Mouse (Mus musculus) adipocyte (in vitro differentiated cells): ENCODE data around the gene Nmnat2.

Source experiments
- DNase-seq: peaks from one replicate; pipeline ENCODE4 v3.0.0-alpha.2; 2016; ENCODE audit warnings: low spot score

Gene Nmnat2

DNA sequence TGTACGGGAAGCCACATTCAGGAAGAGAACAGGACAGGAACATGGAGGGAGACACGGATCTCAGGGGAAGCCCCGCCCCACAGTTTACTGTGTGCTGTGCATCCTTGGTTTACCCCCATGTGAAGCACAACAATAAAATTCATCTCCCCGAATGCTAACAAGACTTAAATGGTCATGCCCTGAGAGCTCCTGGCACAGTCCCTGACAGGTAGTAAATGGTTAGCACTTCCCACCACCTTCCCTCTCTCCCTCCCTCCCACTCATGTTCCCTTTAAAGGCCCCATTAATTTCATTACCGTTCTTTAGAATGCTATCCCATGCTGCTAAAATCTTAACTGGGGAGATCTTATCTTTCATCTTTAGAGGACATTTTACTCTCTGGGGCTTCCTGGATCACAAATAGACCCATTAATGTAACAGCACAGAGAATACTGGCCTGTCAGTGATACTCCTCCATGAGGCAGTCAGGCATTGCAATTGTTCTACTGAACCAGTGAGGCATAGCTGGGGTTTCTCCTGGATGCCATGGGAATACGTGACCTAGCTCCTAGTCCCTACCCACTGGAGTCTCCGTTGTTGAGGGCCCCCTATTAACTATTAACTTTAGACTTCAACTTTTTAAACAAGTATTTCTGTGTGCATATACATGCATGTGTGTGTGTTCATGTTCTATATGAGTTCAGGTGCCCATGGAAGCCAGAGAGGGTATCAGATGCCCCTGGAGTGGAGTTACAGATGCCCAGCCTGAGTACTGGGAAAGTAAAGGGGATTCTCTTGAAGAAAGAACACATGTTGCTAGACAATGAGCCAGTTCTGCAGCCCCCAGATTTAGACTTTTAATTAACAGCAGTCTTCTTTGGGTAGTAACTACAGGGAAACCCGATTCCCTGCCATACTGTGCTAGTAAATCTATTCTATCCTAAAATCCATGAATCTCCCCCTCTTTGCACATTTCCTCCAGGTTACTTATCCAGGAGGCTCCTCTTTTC is 170.8 kb downstream of the Nmnat2 start:
- DNase-seq = no peak

DNA sequence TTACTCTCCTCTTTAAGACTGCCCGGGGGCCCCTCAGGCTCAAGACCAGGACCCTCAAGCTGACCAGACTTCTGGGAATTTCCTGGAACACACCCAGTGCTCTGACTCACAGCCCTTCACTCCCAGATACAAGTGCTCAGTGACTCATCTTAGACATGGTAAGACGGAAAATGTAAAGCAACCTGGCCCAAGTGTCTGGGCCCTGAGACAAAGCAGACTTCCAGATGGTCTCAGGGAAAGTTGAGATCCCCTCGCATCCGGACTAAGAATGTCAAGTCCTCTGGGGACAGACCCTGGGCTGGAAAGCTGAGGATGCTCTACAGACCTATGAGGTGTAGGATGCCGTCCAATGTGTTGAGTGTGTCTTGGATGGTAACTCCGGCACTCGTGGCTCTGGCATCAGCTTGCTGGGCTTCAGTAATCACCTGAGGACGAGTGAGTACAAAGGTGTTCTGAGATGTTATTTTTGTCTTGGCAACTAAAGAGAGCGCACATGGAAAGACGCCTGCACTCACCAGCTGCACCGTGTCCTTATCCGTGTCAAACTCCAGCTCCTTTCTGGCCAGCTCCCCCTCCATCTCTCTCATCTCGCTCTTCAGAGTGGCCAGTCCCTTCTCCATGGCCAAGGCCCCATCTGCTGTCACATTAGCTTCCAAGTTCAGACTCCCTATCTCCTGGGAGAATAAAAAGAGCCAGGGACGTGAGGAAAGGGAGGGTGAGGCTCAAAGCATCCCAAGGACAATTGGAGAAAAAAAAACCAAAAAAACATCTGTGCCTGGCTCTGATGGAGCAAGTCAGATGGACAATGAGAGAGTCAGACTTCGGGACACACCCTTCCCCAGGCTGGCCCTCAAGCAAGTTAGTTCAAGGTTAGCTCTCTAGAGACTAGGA is 171.9 kb downstream of the Nmnat2 start:
- no peak for DNase-seq

DNA sequence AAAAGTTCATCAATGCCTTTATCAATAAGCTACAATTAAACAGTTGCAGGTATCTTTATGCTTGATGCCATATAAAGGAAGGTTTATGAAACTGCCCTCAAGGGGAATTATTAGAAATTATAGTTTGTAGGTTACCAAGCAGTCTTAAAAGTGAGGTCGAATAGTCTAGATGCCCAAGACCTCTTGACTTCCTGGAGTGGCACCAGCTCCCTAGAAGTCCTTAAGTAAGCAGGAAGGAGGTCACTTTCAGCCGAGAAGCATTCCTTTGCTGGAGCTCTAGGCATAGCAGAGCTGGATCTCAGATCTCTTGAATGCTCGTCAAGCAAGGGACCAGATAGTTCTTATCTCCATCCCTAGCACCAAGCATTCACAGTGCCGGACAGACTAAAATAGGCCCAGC is 172.8 kb downstream of the Nmnat2 start:
- no peak for DNase-seq

DNA sequence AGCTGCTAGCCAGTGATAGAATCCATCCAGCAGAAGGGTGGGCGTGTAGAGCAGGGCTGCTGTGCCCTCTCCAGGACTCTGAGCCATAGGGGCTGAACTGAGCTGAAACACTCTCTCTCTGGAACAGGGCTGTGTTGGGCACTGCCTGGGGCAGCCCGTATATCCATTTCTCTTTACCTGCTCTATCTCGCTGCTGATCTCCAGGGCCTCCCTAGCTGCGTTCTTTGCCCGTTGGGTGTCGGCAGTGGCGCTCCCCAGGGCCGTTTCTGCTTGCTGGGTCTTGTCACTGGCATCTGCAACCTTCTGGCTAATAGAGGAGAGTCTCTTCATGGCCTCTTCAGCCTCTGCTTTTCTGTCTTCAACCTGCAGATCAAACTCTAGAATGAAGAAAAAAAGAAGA is 174.0 kb downstream of the Nmnat2 start:
- DNase-seq = no peak

DNA sequence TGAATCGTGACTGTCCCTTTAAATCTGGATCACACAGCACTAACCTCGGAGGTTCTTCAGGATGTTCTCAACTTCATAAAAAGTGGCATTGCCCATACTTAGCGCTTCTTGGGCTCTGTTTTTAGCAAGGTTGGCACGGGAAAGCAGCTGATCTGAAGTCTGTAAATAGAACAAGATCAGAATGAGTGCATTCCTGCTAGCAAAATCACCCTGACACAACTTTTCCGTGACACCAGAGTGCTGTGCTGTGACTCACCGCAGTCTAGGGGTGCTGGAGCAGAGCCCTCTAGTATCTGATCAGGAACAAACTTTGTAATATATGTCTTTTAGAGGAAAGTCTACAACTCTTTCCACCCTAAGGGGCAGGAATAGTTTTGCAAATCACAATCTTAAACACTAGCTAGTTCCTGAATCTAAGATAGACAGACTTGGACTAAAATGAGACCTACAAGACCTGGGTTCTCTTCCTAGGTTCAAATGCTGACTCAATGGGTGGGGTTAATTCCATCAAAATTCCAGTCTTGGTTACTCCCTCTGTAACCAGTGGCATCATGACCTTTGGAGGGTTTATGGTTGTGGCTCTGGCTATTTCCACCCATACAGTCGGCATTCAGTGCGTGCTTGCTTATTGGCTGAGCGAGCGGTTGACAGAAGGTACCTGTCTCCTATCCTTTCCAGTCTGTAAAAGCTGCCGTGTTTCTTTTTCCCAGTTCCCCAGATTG is 175.4 kb downstream of the Nmnat2 start:
- peak; percentile 63 for DNase-seq

DNA sequence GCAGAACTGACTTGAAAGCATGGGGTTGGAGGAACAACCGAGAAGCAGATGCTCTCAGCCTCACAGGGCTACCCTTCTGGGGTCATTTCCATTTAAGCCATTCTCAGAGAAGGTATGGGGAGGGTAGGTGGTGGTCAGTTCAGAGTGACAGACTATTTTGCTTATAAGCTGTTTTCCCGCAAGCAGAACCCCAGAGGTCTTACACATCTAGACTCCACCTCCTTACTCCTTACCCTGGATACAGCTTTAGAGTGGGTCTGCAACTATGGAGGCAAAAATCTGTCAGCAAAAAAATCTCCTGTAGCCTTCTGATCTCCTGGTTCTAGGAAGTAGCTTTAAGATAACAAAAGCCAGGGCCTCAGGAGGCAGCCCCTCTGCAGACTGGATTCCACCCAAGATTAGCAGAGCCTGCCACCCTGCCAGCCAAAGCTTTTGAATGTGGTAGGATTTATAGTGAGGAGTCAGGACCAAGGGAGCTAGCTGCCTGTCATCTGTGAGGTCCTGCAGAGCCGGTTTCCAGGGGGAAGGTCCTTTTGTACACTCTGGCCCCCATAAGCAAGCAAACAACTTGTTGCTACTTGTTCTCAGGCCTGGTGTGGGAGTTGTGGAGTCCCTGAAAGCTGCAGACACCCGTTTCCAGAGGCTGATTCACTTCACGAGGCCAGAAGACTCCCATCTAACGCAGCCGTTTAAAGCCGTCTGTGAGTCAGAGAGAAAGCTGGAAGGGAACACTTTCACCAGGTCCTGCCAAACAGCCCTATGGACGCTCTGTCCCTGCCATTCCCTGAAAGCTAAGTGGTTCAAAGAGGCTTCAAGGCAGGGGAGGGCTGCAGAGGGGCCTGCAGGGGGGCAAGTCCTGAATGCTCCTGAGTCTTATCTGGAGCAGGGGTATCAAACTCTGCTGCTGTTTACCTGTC is 179.3 kb downstream of the Nmnat2 start:
- peak; percentile 68 for DNase-seq

DNA sequence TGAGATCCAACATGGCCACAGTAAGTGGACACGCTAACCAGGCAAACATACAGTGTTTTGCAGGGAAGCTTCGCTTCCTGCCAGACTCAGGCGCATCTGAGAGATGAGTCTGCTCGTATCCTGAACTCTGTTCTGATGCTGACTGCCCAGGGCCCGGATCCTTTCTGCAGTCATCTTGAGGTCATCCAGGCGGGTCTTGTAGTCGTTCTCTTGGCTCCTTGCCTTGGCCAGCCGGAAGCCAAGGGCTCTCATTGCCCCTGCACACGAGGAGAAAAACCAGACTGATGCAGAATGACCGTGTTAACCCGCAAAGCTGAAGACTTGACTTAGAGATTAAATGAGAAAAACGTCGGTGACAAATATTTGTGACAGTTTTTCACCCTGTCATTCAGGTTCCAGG is 181.9 kb downstream of the Nmnat2 start:
- DNase-seq = no peak

DNA sequence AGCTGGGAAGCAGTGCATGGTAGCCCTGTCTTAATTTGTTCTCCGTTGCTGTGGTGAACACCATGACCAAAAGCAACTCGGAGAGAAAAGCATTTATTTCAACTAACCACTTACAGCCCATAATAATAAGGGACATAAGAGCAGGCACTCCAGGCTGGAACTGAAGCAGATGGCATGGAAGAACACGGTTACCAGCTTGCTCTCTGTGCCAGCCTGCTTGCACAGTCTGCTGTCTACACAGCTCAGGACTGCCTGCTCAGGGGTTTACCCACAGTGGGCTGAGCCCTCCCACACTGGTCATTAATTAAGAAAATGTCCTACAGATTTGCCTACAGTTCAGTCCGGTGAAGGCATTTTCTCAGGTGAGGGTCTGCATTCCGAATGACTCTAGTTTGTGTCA is 183.7 kb downstream of the Nmnat2 start:
- DNase-seq = no peak

DNA sequence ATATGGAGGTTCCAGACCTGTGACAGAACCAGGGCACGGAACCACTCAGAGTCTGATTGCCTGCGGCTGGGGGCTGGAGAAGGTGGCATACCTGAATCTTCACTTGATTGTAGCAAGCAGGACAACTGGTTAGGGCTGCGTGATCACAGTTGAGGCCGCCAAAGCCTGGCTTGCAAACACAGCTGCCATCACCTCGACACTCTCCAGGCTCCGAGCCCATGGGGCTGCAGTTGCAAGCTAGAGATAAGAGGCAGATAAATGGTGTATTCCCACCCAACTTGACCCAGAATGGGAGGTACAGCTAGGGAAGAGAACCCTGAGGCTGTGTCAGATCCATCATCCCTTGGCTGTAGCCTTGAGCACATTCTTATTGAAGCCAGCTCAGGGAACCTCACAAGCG is 184.8 kb downstream of the Nmnat2 start:
- no peak for DNase-seq

DNA sequence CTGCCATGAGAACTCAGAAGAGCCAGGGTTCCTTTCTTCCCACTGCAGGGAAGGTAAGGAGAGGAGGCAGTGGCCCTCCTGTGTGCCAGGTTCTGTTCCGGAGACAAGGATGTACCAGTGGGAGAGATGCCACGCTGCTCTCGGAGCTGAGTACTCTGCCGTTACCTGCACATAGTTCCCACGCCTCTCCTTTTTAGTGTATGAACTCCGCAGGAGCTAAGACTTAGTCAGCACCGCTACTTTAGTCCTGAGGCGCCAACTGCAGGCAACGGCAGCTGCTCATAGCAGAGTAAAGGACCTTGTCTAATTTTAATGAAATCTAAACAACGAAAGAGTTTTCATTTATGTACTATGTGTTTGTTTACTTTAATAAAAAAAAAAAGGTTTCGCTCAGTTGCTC is 185.5 kb downstream of the Nmnat2 start:
- no peak for DNase-seq

DNA sequence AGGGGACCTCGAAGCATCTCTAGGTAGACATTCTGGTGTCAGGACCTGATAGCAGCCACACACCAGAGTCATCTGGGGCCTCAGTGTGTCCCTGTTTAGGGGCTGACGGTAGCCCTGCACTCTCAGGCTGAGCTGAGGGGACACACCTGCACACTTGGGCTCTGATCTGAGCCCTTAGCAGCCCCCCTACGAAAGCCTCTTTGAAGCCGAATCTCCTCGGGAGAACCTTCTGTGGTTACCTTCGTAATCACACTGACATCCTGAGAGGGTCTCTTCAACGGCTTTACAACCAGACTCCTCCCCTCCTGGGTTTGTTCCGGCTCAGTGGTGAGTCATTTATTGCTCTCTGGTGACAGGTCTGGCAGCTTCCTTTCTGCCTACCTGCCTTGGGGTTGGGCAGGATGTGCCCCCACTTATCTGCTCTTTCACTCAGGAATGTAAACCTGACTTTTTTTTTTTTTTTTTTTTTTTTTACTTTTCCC is 186.0 kb downstream of the Nmnat2 start:
- no peak for DNase-seq

DNA sequence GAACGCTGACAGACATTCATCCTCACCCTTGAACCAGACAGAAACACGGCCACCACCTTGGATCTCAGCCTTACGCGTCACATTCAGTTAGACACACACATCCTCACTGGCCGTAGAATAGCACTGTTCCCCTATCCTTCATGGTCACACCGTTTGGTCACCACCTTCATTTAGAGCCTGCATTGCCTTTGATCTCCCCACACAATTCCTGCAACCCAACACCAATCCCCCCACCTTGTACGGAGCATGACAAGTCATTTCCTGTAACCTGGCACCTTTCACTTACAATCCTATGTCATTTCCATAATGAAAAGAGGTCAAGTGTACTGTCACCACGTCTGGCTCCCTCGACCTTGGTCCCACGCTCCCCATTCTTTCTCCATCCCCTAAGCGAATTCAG is 189.2 kb downstream of the Nmnat2 start:
- no peak for DNase-seq

DNA sequence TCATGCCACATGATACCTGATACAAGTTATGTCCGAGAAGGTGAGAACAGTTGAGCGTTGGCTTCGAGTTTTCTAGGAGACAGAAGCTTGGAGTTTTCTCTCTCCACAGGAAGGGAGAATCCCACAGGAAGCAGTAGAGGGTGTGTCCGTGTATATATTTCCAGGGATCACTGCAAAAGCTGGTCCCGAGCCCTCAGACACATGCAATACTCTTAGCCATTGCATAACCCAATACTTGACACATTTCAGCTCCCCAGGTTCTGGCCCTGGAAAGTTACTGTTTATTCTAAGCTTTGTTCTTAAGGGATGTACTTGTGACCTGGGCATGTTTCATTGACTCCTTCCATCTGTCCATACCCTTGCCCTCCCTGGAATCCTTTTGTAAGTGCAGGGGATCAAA is 191.0 kb downstream of the Nmnat2 start:
- no peak for DNase-seq

DNA sequence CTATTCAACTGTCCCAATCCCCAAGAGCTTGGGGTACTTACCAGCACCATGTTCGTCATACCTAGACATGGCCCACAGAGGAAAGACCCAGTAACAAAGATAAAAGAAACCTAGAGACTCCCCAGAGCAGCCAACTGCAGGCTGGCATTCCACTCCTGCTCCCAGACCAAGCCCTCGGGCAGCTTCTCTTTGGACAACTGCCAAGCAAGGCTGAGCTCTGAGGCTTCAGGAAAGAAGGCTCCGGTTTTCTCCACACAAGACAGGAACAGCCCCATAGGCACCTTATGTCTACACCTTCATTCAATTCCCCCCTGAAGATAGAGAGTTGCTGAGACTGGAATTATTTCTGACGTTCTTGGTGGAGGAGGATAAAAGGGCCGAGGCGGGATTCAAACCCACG is 197.8 kb downstream of the Nmnat2 start:
- peak; percentile 66 for DNase-seq

DNA sequence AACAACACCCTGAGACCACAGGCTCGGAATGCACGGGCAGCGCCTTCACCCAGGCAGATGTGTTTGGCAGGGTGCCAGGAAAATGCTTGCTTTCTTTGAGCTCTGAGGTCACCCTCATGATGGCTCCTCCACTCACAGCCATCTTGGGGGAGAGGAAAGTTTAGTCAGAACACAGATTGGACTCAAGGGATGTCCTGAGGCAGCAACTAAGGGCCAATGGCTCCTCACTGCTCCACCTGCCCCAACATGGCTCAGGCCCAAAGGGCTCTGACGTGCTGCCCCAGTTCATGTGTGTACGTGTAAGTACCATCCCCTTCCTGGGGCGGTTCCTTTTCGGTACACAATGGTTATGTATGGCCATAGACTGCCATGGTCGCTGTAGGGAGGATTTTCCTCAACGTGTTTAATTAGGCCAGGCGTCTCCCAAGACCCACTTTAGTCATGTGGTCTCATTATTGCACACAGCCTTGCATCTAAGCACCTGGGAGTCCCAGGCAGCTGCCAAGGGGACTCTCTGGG is 198.9 kb downstream of the Nmnat2 start:
- no peak for DNase-seq

DNA sequence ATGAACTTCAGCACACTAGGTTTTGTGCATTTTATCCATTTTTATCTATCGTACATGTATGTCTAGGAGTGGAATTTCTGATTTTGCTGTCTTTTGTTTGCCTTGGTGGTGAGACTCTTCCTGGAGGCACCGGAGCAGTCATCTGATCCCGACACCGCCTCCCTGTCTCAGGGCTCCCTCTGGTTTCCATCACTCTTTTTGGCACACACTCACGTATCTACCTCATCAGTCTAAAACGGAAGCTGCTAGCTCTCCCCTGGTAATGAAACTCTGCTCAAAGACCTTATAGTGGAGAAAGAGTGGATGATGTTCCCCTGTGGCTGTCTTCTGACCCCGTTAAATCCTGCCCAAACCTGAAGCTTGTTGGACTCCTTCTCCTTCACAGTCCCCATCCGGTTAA is 200.6 kb downstream of the Nmnat2 start:
- DNase-seq = no peak

DNA sequence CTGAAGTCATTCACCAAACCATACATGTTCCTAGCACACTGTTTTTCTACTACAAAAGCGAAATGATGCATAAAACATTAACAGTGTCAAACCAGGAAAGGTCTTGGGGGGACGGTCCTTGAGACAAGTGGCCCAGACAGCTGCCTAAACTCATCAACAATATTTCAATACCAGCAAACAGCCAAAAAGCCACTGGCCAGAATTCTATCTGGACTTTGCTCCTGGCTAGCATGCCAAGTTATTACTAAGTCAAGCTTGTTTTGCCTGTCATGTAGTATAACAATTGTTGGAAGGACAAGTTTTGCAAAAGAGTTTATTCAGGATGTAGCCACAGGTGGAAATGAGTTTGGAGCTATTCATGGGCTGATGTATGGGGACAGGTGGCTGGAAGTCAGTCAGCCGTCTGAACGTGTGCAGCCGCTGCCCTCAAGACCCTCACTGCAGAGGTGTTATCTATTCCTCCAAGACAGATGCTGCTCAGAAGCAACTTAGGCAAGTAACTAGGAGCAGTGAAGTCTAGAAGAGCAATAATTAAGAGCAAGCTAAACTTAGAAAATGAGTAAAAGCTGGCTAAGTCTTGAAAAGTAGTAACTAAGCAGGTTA is 202.3 kb downstream of the Nmnat2 start:
- peak; percentile 55 for DNase-seq

DNA sequence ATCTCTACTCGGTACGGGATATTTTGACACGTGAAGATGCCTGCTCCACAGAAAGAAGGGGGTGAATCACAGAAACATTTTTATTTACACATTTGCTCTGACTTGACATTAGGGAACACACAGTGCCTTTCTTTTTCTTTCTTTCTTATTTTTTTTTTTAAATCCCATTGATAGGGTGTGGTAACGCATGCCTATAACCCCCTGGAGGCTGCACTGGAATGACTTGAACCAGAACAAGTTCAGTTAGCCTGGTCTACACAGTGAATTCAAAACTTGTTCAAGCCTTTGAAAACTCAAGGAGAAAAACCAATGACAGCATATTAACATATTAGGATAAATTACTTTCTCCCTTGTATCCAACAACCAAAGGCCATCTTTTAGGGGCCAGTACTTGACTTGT is 204.3 kb downstream of the Nmnat2 start:
- DNase-seq = no peak

DNA sequence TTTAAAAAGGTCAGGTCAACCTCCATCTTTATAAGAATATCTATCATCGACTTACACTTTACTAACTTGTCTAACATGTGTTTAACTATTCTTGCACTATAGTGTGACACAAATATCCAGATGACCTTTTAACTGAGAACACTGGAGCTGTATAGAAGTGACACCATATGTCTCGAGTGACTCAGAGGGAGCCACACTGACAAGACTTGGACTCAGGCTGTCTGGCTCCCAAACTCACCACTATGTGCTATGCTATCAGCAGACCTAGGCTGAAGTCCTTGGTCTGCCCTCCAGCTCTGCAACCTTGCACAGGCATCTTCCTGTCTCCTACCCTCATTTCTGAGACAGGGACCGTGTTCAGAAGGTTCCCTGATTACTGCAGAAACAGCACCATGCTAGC is 209.0 kb downstream of the Nmnat2 start:
- no peak for DNase-seq

DNA sequence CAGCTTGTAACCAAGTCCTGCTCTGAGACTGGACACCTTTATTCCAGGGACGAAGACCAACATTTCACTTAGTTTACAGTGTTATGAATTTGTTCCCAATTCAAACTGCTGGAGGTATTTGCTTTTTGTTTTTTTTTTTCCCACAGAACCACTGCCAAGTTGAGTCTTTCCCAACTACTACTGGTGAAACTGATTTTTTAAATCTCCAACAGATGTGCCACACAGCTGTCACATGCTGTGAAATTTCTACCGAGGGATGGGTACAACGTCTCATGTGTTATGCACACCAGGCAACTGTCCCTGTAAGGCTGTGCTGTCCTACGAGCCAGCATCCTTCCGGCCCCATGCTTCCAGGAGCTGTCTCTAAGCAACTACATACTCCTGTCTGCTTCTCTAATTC is 213.5 kb downstream of the Nmnat2 start:
- DNase-seq = peak; percentile 89
